Mouse (Mus musculus): ENCODE measurements around the gene Gm20388. TPM values are rescaled to one million over a fixed set of nuclear protein-coding genes. Genes with fewer than 3 reads are reported as not detected.

Gm20388 gene
- total RNA-seq, 2 experiments from 2014 or later = not detected

GRCm38 (mm10) chr8:120549922-120550321 lies 639.3 kb downstream of the Gm20388 start:
- no peak for DNase-seq (ENCODE audit: low spot score in 2 of 2)

GRCm38 (mm10) chr8:120550430-120550829 lies 639.8 kb downstream of the Gm20388 start:
- no peak for DNase-seq (ENCODE audit: low spot score in 2 of 2)

- no peak for DNase-seq (ENCODE audit: low spot score in 2 of 2)
Observed at GRCm38 (mm10) chr8:120550937-120551676, 640.5 kb downstream of the Gm20388 start.

- no peak for DNase-seq (ENCODE audit: low spot score in 2 of 2)
Observed at GRCm38 (mm10) chr8:120551677-120551980, 641.0 kb downstream of the Gm20388 start.

- no peak for DNase-seq (ENCODE audit: low spot score in 2 of 2)
Observed at GRCm38 (mm10) chr8:120552509-120552908, 641.9 kb downstream of the Gm20388 start.

- no peak for DNase-seq (ENCODE audit: low spot score in 2 of 2)
Observed at GRCm38 (mm10) chr8:120553441-120554123, 642.9 kb downstream of the Gm20388 start.

GRCm38 (mm10) chr8:120554466-120555039 lies 643.9 kb downstream of the Gm20388 start:
- DNase-seq (ENCODE audit: low spot score in 2 of 2) = no peak

- no peak for DNase-seq (ENCODE audit: low spot score in 2 of 2)
Observed at GRCm38 (mm10) chr8:120556198-120556892, 645.7 kb downstream of the Gm20388 start.

- peak; percentile 88 to 91 for DNase-seq (ENCODE audit: low spot score in 2 of 2)
Observed at GRCm38 (mm10) chr8:120557170-120557965, 646.7 kb downstream of the Gm20388 start.

- no peak for DNase-seq (ENCODE audit: low spot score in 2 of 2)
Observed at GRCm38 (mm10) chr8:120558162-120558561, 647.5 kb downstream of the Gm20388 start.

GRCm38 (mm10) chr8:120559654-120560053 lies 649.0 kb downstream of the Gm20388 start:
- no peak for DNase-seq (ENCODE audit: low spot score in 2 of 2)

- no peak for DNase-seq (ENCODE audit: low spot score in 2 of 2)
Observed at GRCm38 (mm10) chr8:120560535-120560934, 649.9 kb downstream of the Gm20388 start.

- DNase-seq (ENCODE audit: low spot score in 2 of 2) = no peak
Observed at GRCm38 (mm10) chr8:120561539-120562435, 651.1 kb downstream of the Gm20388 start.

GRCm38 (mm10) chr8:120562680-120563347 lies 652.2 kb downstream of the Gm20388 start:
- DNase-seq (ENCODE audit: low spot score in 2 of 2) = no peak

- DNase-seq (ENCODE audit: low spot score in 2 of 2) = no peak
Observed at GRCm38 (mm10) chr8:120563348-120563724, 652.7 kb downstream of the Gm20388 start.

- peak in 1 of 2 experiments; percentile 74 for DNase-seq (ENCODE audit: low spot score in 2 of 2)
Observed at GRCm38 (mm10) chr8:120563851-120564837, 653.5 kb downstream of the Gm20388 start.

- DNase-seq (ENCODE audit: low spot score in 2 of 2) = no peak
Observed at GRCm38 (mm10) chr8:120565151-120565711, 654.6 kb downstream of the Gm20388 start.

GRCm38 (mm10) chr8:120566681-120567080 lies 656.0 kb downstream of the Gm20388 start:
- DNase-seq (ENCODE audit: low spot score in 2 of 2) = no peak
